Mouse (Mus musculus) layer of hippocampus, adult 2 months (tissue): Measurements from ENCODE around the gene Olfr62. TPM values are rescaled to one million over a fixed set of nuclear protein-coding genes. Genes with fewer than 3 reads are reported as not detected.

Source experiments
- DNase-seq, 2 experiments: peaks; one replicate each; pipeline ENCODE4 v3.0.0; 2022; ENCODE audit warnings: low spot score in 2 of 2
- H3K27ac ChIP-seq: fragments of 200-600 bp; 2 replicates; pipeline ENCODE4 v1.8.1; 2022
- H3K4me3 ChIP-seq: fragments of 200-600 bp; 2 replicates; pipeline ENCODE4 v1.8.1; 2022; ENCODE audit warnings: mild to moderate bottlenecking
- CTCF ChIP-seq: fragments of 200-600 bp; conservative IDR thresholded peaks from 2 replicates; pipeline ENCODE4 v1.8.1; 2022; ENCODE audit warnings: antibody characterized with exemption, mild to moderate bottlenecking, moderate library complexity
- long read RNA-seq, 2 experiments: library from polyadenylated mRNA; stranded (forward); transcript quantifications; one replicate each; pipeline ENCODE4 v2.0.0; 2021; ENCODE audit warnings: borderline mapping rate in 2 of 2
- total RNA-seq, 2 experiments: library from RNA; stranded (reverse); gene quantifications; 2 replicates each; pipeline ENCODE4 v1.2.3; 2021

Gene Olfr62
- not detected for total RNA-seq
- long read RNA-seq, experiment 1 = 0 reads
- long read RNA-seq, experiment 2 = 0 reads

GRCm38 (mm10) chr4:118658652-118659051 is at the start of gene Olfr62:
Gene Olfr62, plus strand, starts transcription at chr4:118658952.
- TF ChIP-seq CTCF = no peak
- Histone ChIP-seq H3K4me3 (no peak within 1 kb of the TSS), H3K27ac (no peak within 1 kb of the TSS)
- DNase-seq = no peak

- H3K4me3 ChIP-seq = no peak overlapping the region
- no peak for DNase-seq
- no peak for TF ChIP-seq CTCF
- no peak overlapping the region for H3K27ac ChIP-seq
These were observed 48.9 kb upstream of the Olfr62 start for GRCm38 (mm10) chr4:118609836-118610235.

- Histone ChIP-seq H3K27ac (no peak overlapping the region), H3K4me3 (no peak overlapping the region)
- peak in 1 of 2 experiments; percentile 17 for DNase-seq
- TF ChIP-seq CTCF = peak; percentile 77
These were observed 46.1 kb upstream of the Olfr62 start for GRCm38 (mm10) chr4:118612619-118613018.

- TF ChIP-seq CTCF = no peak
- Histone ChIP-seq H3K27ac (no peak overlapping the region), H3K4me3 (no peak overlapping the region)
- DNase-seq = no peak
These were observed 43.3 kb upstream of the Olfr62 start for GRCm38 (mm10) chr4:118615412-118615811.

- DNase-seq = peak; percentile 88 to 92
- H3K4me3 ChIP-seq = peak within 1 kb of the TSS; percentile 64
- peak within 1 kb of the TSS; percentile 69 for H3K27ac ChIP-seq
- no peak for TF ChIP-seq CTCF
These were observed 38.3 kb upstream of the Olfr62 start, which contains the start of the genes Cfap57 and Ebna1bp2 for GRCm38 (mm10) chr4:118620279-118620966. Gene Cfap57, minus strand, starts transcription at chr4:118620777. Gene Ebna1bp2, plus strand, starts transcription at chr4:118620799.

GRCm38 (mm10) chr4:118620967-118621320 is 37.8 kb upstream of the Olfr62 start:
- peak overlapping the region; percentile 64 for H3K4me3 ChIP-seq
- TF ChIP-seq CTCF = no peak
- no peak for DNase-seq
- H3K27ac ChIP-seq = peak overlapping the region; percentile 69

GRCm38 (mm10) chr4:118621781-118622180 is 37.0 kb upstream of the Olfr62 start:
- no peak for DNase-seq
- Histone ChIP-seq H3K4me3 (peak overlapping the region; percentile 64), H3K27ac (no peak overlapping the region)
- no peak for TF ChIP-seq CTCF

- Histone ChIP-seq H3K4me3 (no peak overlapping the region), H3K27ac (no peak overlapping the region)
- DNase-seq = no peak
- TF ChIP-seq CTCF = no peak
These were observed 28.5 kb upstream of the Olfr62 start for GRCm38 (mm10) chr4:118630261-118630660.

- TF ChIP-seq CTCF = no peak
- no peak for DNase-seq
- Histone ChIP-seq H3K27ac (no peak overlapping the region), H3K4me3 (no peak overlapping the region)
These were observed 16.2 kb upstream of the Olfr62 start for GRCm38 (mm10) chr4:118642346-118643190.

GRCm38 (mm10) chr4:118645234-118645633 is 13.5 kb upstream of the Olfr62 start:
- no peak overlapping the region for H3K4me3 ChIP-seq
- DNase-seq = peak; percentile 47 to 81
- no peak overlapping the region for H3K27ac ChIP-seq
- TF ChIP-seq CTCF = peak; percentile 96

GRCm38 (mm10) chr4:118687086-118687485 is 28.3 kb downstream of the Olfr62 start:
- no peak for DNase-seq
- Histone ChIP-seq H3K4me3 (no peak overlapping the region), H3K27ac (no peak overlapping the region)
- no peak for TF ChIP-seq CTCF

GRCm38 (mm10) chr4:118692412-118692973 is 33.7 kb downstream of the Olfr62 start, which contains the start of gene Olfr1342:
Gene Olfr1342, minus strand, starts transcription at chr4:118692756.
- no peak within 1 kb of the TSS for H3K27ac ChIP-seq
- TF ChIP-seq CTCF = no peak
- no peak for DNase-seq
- H3K4me3 ChIP-seq = no peak within 1 kb of the TSS

GRCm38 (mm10) chr4:118693812-118694211 is 35.1 kb downstream of the Olfr62 start:
- TF ChIP-seq CTCF = no peak
- no peak overlapping the region for H3K27ac ChIP-seq
- no peak for DNase-seq
- no peak overlapping the region for H3K4me3 ChIP-seq
